Mouse (Mus musculus) MEL (cell line): Measurements from ENCODE around the gene Cops7a. TPM values are rescaled to one million over a fixed set of nuclear protein-coding genes. Genes with fewer than 3 reads are reported as not detected.

ENCODE experiments used
- DNase-seq: peaks from one replicate; pipeline ENCODE4 v3.0.0; 2011; ENCODE audit warnings: low read depth, low spot score
- H3K27ac ChIP-seq: 2 replicates; pipeline ENCODE4 v1.5.1; 2012; ENCODE audit warnings: low read depth, mild to moderate bottlenecking, control low read depth, low read length, moderate library complexity; ENCODE audit not compliant: control insufficient read depth
- H3K27me3 ChIP-seq, 2 experiments: fragments of 150-350 bp in 1 of 2; sonication (generic) in 1 of 2; 2 replicates each; pipeline ENCODE4 v1.6.1; 2012; ENCODE audit warnings: low read length in 2 of 2, mild to moderate bottlenecking in 2 of 2, improper control_type of control experiment in 1 of 2, moderate library complexity in 1 of 2; ENCODE audit not compliant: insufficient read depth in 2 of 2, control insufficient read depth in 1 of 2
- H3K36me3 ChIP-seq, 2 experiments: 2 replicates each; pipeline ENCODE4 v1.6.1; 2012 to 2014; ENCODE audit warnings: low read length in 2 of 2, improper control_type of control experiment in 1 of 2, inconsistent platforms in 1 of 2, mild to moderate bottlenecking in 1 of 2; ENCODE audit not compliant: insufficient read depth in 2 of 2, control insufficient read depth in 1 of 2
- H3K4me1 ChIP-seq, 2 experiments: fragments of 150-350 bp in 1 of 2; sonication (generic) in 1 of 2; 2 replicates each; pipeline ENCODE4 v1.6.1; 2012; ENCODE audit warnings: low read length in 2 of 2, improper control_type of control experiment in 1 of 2, mild to moderate bottlenecking in 1 of 2; ENCODE audit not compliant: insufficient read depth in 2 of 2, control insufficient read depth in 1 of 2
- H3K4me3 ChIP-seq, 2 experiments: fragments of 150-350 bp in 1 of 2; sonication (generic) in 1 of 2; 2 replicates each; pipeline ENCODE4 v1.5.1; 2012; ENCODE audit warnings: low read depth in 2 of 2, low read length in 2 of 2, mild to moderate bottlenecking in 2 of 2, moderate library complexity in 2 of 2, control low read depth in 1 of 2, improper control_type of control experiment in 1 of 2; ENCODE audit not compliant: control insufficient read depth in 1 of 2, insufficient read depth in 1 of 2
- H3K79me2 ChIP-seq: 2 replicates; pipeline ENCODE4 v1.6.1; 2012; ENCODE audit warnings: mild to moderate bottlenecking, low read length, moderate library complexity; ENCODE audit not compliant: control insufficient read depth, poor library complexity, insufficient read depth
- H3K9ac ChIP-seq: 2 replicates; pipeline ENCODE4 v1.6.1; 2012; ENCODE audit warnings: low read depth, mild to moderate bottlenecking, control low read depth, low read length, moderate library complexity; ENCODE audit not compliant: control insufficient read depth, poor library complexity, severe bottlenecking
- H3K9me3 ChIP-seq: fragments of 150-350 bp; sonication (generic); replicated peaks from 2 replicates; pipeline ENCODE4 v1.6.1; 2012; ENCODE audit warnings: mild to moderate bottlenecking, low read length, improper control_type of control experiment, moderate library complexity; ENCODE audit not compliant: insufficient read depth
- BHLHE40 ChIP-seq: IDR thresholded peaks from 2 replicates; pipeline ENCODE4 v1.6.1; 2012; ENCODE audit warnings: low read depth, mild to moderate bottlenecking, inconsistent platforms, low read length, improper control_type of control experiment, borderline replicate concordance
- CTCF ChIP-seq, 3 experiments: IDR thresholded peaks in 2 of 3; conservative IDR thresholded peaks in 1 of 3; 2 replicates each; pipeline ENCODE4 v1.5.1; 2011 to 2012; ENCODE audit warnings: low read length in 3 of 3, low read depth in 2 of 3, mild to moderate bottlenecking in 2 of 3, improper control_type of control experiment in 1 of 3, inconsistent platforms in 1 of 3, mixed read lengths in 1 of 3, moderate library complexity in 1 of 3; ENCODE audit not compliant: control insufficient read depth in 1 of 3, insufficient read depth in 1 of 3, poor library complexity in 1 of 3, severe bottlenecking in 1 of 3
- ELF1 ChIP-seq: IDR thresholded peaks from 2 replicates; pipeline ENCODE4 v1.6.1; 2014; ENCODE audit warnings: low read depth, mild to moderate bottlenecking, inconsistent platforms, low read length, improper control_type of control experiment, moderate library complexity
- EP300 ChIP-seq, 2 experiments: IDR thresholded peaks; 2 replicates each; pipeline ENCODE4 v1.6.1; 2011; ENCODE audit warnings: improper control_type of control experiment in 2 of 2, low read length in 2 of 2, low read depth in 1 of 2, mild to moderate bottlenecking in 1 of 2
- GABPA ChIP-seq: IDR thresholded peaks from 2 replicates; pipeline ENCODE4 v1.6.1; 2012; ENCODE audit warnings: low read depth, mild to moderate bottlenecking, inconsistent platforms, low read length, improper control_type of control experiment, moderate library complexity
- HCFC1 ChIP-seq: IDR thresholded peaks from 2 replicates; pipeline ENCODE4 v1.6.1; 2012; ENCODE audit warnings: low read depth, mild to moderate bottlenecking, inconsistent platforms, low read length, improper control_type of control experiment, moderate library complexity
- MAX ChIP-seq: IDR thresholded peaks from 2 replicates; pipeline ENCODE4 v1.6.1; 2011; ENCODE audit warnings: low read length, improper control_type of control experiment
- MAZ ChIP-seq: IDR thresholded peaks from 2 replicates; pipeline ENCODE4 v1.6.1; 2012; ENCODE audit warnings: low read depth, mild to moderate bottlenecking, inconsistent platforms, low read length, improper control_type of control experiment
- MXI1 ChIP-seq: IDR thresholded peaks from 2 replicates; pipeline ENCODE4 v1.6.1; 2011; ENCODE audit warnings: mild to moderate bottlenecking, low read depth, low read length, improper control_type of control experiment
- NELFE ChIP-seq: IDR thresholded peaks from 2 replicates; pipeline ENCODE4 v1.6.1; 2011; ENCODE audit warnings: low read depth, low read length, improper control_type of control experiment
- POLR2A ChIP-seq, 2 experiments: IDR thresholded peaks; 2 replicates each; pipeline ENCODE4 v1.6.1; 2011 to 2012; ENCODE audit warnings: low read length in 2 of 2, mild to moderate bottlenecking in 2 of 2, control low read depth in 1 of 2, improper control_type of control experiment in 1 of 2, low read depth in 1 of 2, moderate library complexity in 1 of 2; ENCODE audit not compliant: control insufficient read depth in 1 of 2, insufficient read depth in 1 of 2, poor library complexity in 1 of 2
- RAD21 ChIP-seq: IDR thresholded peaks from 2 replicates; pipeline ENCODE4 v1.6.1; 2011; ENCODE audit warnings: mild to moderate bottlenecking, low read depth, low read length, improper control_type of control experiment
- SIN3A ChIP-seq: IDR thresholded peaks from 2 replicates; pipeline ENCODE4 v1.6.1; 2012; ENCODE audit warnings: low read length, improper control_type of control experiment, inconsistent platforms
- TBP ChIP-seq: IDR thresholded peaks from 2 replicates; pipeline ENCODE4 v1.8.0; 2011; ENCODE audit warnings: low read depth, low read length, improper control_type of control experiment
- TCF12 ChIP-seq: IDR thresholded peaks from 2 replicates; pipeline ENCODE4 v1.6.1; 2014; ENCODE audit warnings: low read depth, mild to moderate bottlenecking, inconsistent platforms, low read length, improper control_type of control experiment, moderate library complexity
- USF1 ChIP-seq: IDR thresholded peaks from 2 replicates; pipeline ENCODE4 v1.6.1; 2014; ENCODE audit warnings: low read depth, mild to moderate bottlenecking, inconsistent platforms, low read length, improper control_type of control experiment, moderate library complexity
- ZKSCAN1 ChIP-seq: IDR thresholded peaks from 2 replicates; pipeline ENCODE4 v1.6.1; 2012; ENCODE audit warnings: low read depth, mild to moderate bottlenecking, inconsistent platforms, low read length, improper control_type of control experiment, moderate library complexity
- ZMIZ1 ChIP-seq: IDR thresholded peaks from 2 replicates; pipeline ENCODE4 v1.6.1; 2012; ENCODE audit warnings: low read depth, mild to moderate bottlenecking, inconsistent platforms, low read length, improper control_type of control experiment, moderate library complexity
- polyA plus RNA-seq, 2 experiments: library from polyadenylated mRNA; stranded (reverse) in 1 of 2; unstranded in 1 of 2; fragments of >175 nt in 1 of 2; fragments of >200 nt in 1 of 2; gene quantifications; 2 replicates each; pipeline versions ENCODE4 v1.2.1 to v1.2.4; 2012; ENCODE audit warnings: low replicate concordance in 2 of 2, low read depth in 1 of 2; ENCODE audit not compliant: insufficient read length in 2 of 2, insufficient read depth in 1 of 2, missing spikeins in 1 of 2
- total RNA-seq: library from RNA; depleted of rRNA; stranded (reverse); fragments of 300-350 nt; gene quantifications from 2 replicates; pipeline ENCODE4 v1.2.3, GENCODE M21; 2012

Gene Cops7a
- total and polyA plus RNA-seq, 3 experiments, result 85.0 to 150 TPM; not detected in 1

- TF ChIP-seq MAX, result peak; percentile 100
- no peak for TF ChIP-seq RAD21
- TF ChIP-seq TBP, result peak; percentile 53; the same call in 1 of the 2 replicates
- TF ChIP-seq CTCF (IDR thresholded peaks at IDR 0.05 in 2 of 3, conservative IDR thresholded peaks at IDR 0.05 in 1 of 3; ENCODE audit: control insufficient read depth in 1 of 3, insufficient read depth in 1 of 3, low read depth in 2 of 3, low read length in 3 of 3, poor library complexity in 1 of 3, severe bottlenecking in 1 of 3), result no peak
Observed at GRCm38 (mm10) chr6:124965088-124965719, at the start of gene Cops7a (continued).

DNA sequence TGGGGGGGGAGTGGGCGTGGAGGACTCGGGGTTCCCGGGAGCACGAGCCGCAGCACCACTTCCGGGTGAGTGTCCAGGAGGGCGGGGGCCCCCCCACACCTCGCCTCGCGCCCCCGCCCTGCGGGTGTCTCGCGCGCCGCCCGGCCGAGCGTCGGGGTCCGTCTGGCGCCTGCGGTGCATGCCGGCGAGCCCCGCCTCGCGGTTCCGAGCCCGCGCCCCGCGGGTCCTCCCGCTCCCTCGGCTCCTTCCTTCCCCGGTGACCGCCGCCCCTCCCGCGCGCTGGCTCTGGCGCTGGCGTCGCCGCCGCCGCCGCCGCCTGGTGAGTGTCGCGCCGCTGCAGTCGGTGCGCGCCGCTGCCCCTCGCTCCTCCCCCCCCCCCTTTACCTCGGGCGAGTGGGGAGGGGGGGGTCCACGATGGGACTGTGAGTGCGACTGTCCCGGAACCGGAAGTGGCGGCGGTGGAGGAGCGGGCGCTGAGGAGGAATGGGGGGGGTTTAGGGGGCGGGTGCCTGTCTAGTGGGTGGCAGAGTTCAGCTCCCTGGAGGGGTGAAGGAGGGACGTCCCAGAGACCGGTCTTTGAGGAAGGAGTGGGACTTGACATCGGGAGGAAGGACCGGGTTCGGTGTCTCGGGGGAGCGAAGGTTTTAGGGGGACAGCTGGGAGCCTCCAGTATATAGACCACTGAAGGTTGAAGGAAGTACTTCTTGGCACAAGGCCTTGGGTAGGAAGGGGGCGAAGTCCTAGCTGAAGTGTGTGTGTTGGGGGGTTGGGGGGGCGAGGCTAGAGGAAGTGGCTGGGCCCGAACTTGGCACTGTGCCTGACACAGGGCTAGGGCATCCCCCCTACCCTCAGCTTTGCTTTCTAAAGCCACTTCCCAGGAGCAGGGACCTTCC, 44.1 kb upstream of the Cops7a start:
- H3K36me3 ChIP-seq, result peaks cover 6 to 28% of the 10 kb centered on the region in 2 experiments
- H3K9ac ChIP-seq, result peak overlapping the region; percentile 93
- DNase-seq, result peak; percentile 93
- no peaks in the 10 kb centered on the region for H3K27me3 ChIP-seq
- H3K79me2 ChIP-seq, result peaks cover 36% of the 10 kb centered on the region
- H3K4me1 ChIP-seq, result peaks cover 3 to 15% of the 10 kb centered on the region in 2 experiments
- TF ChIP-seq GABPA (no peak), ELF1 (peak; percentile 74), SIN3A (peak; percentile 70), EP300 (IDR thresholded peaks at IDR 0.05; ENCODE audit: low read depth in 1 of 2, low read length in 2 of 2) (0 out of 4 replicates have a peak, but pooled peaks of 1 of the 2 experiments have one; percentile 9), ZMIZ1 (no peak), USF1 (no peak), TCF12 (no peak), BHLHE40 (no peak), NELFE (peak; percentile 22; the same call in 1 of the 2 replicates), TBP (peak; percentile 41; the same call in 1 of the 2 replicates), POLR2A (IDR thresholded peaks at IDR 0.05; ENCODE audit: control insufficient read depth in 1 of 2, insufficient read depth in 1 of 2, low read depth in 1 of 2, low read length in 2 of 2, poor library complexity in 1 of 2) (peak; percentile 62 to 75), HCFC1 (peak; percentile 81), MXI1 (peak; percentile 31; the same call in 1 of the 2 replicates), ZKSCAN1 (no peak), MAZ (peak; percentile 98)
- TF ChIP-seq, all 39 proteins: peak for 9
- Histone ChIP-seq H3K9me3 (no peaks in the 10 kb centered on the region), H3K4me3 (peak overlapping the region; percentile 51 to 88), H3K27ac (peak overlapping the region; percentile 94)
